Mouse (Mus musculus): Measurements from ENCODE around the gene Noxred1. TPM values are rescaled to one million over a fixed set of nuclear protein-coding genes. Genes with fewer than 3 reads are reported as not detected.

The Noxred1 gene
- total and polyA plus RNA-seq, 3 experiments = 5.1 to 10.4 (median 6.9) TPM

- TF ChIP-seq POLR2AphosphoS2 (IDR thresholded peaks at IDR 0.05; ENCODE audit: low read depth, low read length) = no peak
- TF ChIP-seq KAT2A (IDR thresholded peaks at IDR 0.05; ENCODE audit: insufficient replicate concordance, low read length) = no peak
- TF ChIP-seq E2F4 (IDR thresholded peaks at IDR 0.05; ENCODE audit: insufficient replicate concordance, low read depth, low read length) = no peak
- no peak for TF ChIP-seq CTCF (conservative IDR thresholded peaks at IDR 0.05 in 1 of 2, IDR thresholded peaks at IDR 0.05 in 1 of 2; ENCODE audit: low read depth in 2 of 2, low read length in 2 of 2)
- no peak for TF ChIP-seq CHD2 (IDR thresholded peaks at IDR 0.05; ENCODE audit: low read length)
- TF ChIP-seq RAD21 (IDR thresholded peaks at IDR 0.05; ENCODE audit: low read depth, low read length) = no peak
- no peak for TF ChIP-seq JUN (IDR thresholded peaks at IDR 0.05; ENCODE audit: insufficient read depth, low read depth, low read length)
- no peak for TF ChIP-seq MEF2A (IDR thresholded peaks at IDR 0.05; ENCODE audit: borderline replicate concordance, low read depth, low read length)
- no peak for TF ChIP-seq ETS1 (conservative IDR thresholded peaks at IDR 0.05; ENCODE audit: low read depth, low read length)
- TF ChIP-seq EP300 (IDR thresholded peaks at IDR 0.05; ENCODE audit: low read length) = no peak
- TF ChIP-seq MXI1 (IDR thresholded peaks at IDR 0.05; ENCODE audit: low read depth, low read length) = no peak
- no peak for TF ChIP-seq ZKSCAN1 (IDR thresholded peaks at IDR 0.05; ENCODE audit: borderline replicate concordance, low read depth, low read length)
- no peak for TF ChIP-seq SIN3A (IDR thresholded peaks at IDR 0.05; ENCODE audit: low read length)
- TF ChIP-seq NELFE (IDR thresholded peaks at IDR 0.05; ENCODE audit: low read depth, low read length) = no peak
- no peak for TF ChIP-seq MYC (IDR thresholded peaks at IDR 0.05; ENCODE audit: low read depth, low read length)
- TF ChIP-seq TBP (conservative IDR thresholded peaks at IDR 0.05; ENCODE audit: low read depth, low read length) = no peak
- TF ChIP-seq SMC3 (IDR thresholded peaks at IDR 0.05; ENCODE audit: low read depth, low read length) = no peak
- H3K36me3 ChIP-seq (replicated peaks in 1 of 2; ENCODE audit: control insufficient read depth in 1 of 2, insufficient read depth in 1 of 2, low read length in 1 of 2) = peaks cover 76 to 93% of the 10 kb centered on the region in 2 experiments
- no peak overlapping the region for H3K4me3 ChIP-seq (replicated peaks in 1 of 3; ENCODE audit: low read depth in 2 of 3, low read length in 2 of 3, poor library complexity in 1 of 3)
- no peak overlapping the region for H3K4me2 ChIP-seq (ENCODE audit: insufficient read depth, low read depth, poor library complexity, severe bottlenecking)
- no peaks in the 10 kb centered on the region for H3K79me2 ChIP-seq (replicated peaks; ENCODE audit: control insufficient read depth, extremely low read depth, insufficient read depth, poor library complexity, severe bottlenecking)
- DNase-seq (ENCODE audit: extremely low read depth) = no peak
- dilution Hi-C loops (cut with MboI; ENCODE audit: extremely low pct_ligation_motif_present, extremely low pct_unique_long_range_greater_than_20kb, low sequenced_read_pairs) (no loop called here), in situ Hi-C loops (cut with MboI; ENCODE audit: low pct_ligation_motif_present, low pct_unique_long_range_greater_than_20kb, low sequenced_read_pairs) (no loop called here)
- H3K4me1 ChIP-seq (ENCODE audit: control insufficient read depth in 1 of 2, insufficient read depth in 2 of 2) = peaks cover 0 to 16% of the 10 kb centered on the region in 2 experiments; a peak in 3 of 4 replicates
- H3K9me3 ChIP-seq (replicated peaks; ENCODE audit: low read length) = no peaks in the 10 kb centered on the region
- H3K27ac ChIP-seq (ENCODE audit: insufficient read depth, low read depth) = no peak overlapping the region
- H3K27me3 ChIP-seq (replicated peaks) = no peaks in the 10 kb centered on the region
- no peak overlapping the region for H3K9ac ChIP-seq (ENCODE audit: insufficient read depth, low read depth)
Measured at GRCm38 (mm10) chr12:87253878-87254277, 15.3 kb upstream of the Noxred1 start.

DNA sequence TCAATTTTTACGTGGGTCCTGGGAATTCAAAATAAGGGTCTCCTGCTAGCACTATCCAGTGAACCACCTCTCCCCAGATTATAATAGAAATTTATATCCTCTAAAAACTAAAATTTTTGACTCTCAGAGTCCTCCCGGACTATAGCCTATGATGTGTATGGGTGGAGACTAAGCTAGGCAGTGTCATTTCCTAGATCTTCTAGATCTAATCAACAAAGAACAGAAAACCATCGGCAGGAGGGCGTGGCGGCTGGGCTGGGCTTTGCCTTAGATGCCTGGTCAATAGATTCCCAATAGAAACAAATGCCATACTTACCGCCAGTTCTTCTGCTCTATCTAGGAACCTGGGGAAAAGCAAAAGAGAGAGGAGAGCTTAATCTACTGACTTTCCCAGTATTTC lies 11.6 kb upstream of the Noxred1 start:
- H3K36me3 ChIP-seq (replicated peaks in 1 of 2; ENCODE audit: control insufficient read depth in 1 of 2, insufficient read depth in 1 of 2, low read length in 1 of 2) = peaks cover 61 to 87% of the 10 kb centered on the region in 2 experiments

More for the DNA sequence above, 11.6 kb upstream of the Noxred1 start:
- TF ChIP-seq CHD2 (IDR thresholded peaks at IDR 0.05; ENCODE audit: low read length) (no peak), MXI1 (IDR thresholded peaks at IDR 0.05; ENCODE audit: low read depth, low read length) (no peak), TBP (conservative IDR thresholded peaks at IDR 0.05; ENCODE audit: low read depth, low read length) (no peak), RAD21 (IDR thresholded peaks at IDR 0.05; ENCODE audit: low read depth, low read length) (no peak), SMC3 (IDR thresholded peaks at IDR 0.05; ENCODE audit: low read depth, low read length) (no peak), IRF4 (IDR thresholded peaks at IDR 0.05; ENCODE audit: low read depth, low read length) (no peak), BHLHE40 (IDR thresholded peaks at IDR 0.05; ENCODE audit: low read depth, low read length) (no peak), USF1 (IDR thresholded peaks at IDR 0.05; ENCODE audit: low read depth, low read length) (no peak), ZC3H11A (IDR thresholded peaks at IDR 0.05; ENCODE audit: low read depth, low read length) (no peak), POLR2AphosphoS2 (IDR thresholded peaks at IDR 0.05; ENCODE audit: low read depth, low read length) (no peak), RCOR1 (conservative IDR thresholded peaks at IDR 0.05; ENCODE audit: low read depth, low read length) (no peak), MAX (IDR thresholded peaks at IDR 0.05; ENCODE audit: low read length) (no peak), E2F4 (IDR thresholded peaks at IDR 0.05; ENCODE audit: insufficient replicate concordance, low read depth, low read length) (no peak)
- Histone ChIP-seq H3K9me3 (replicated peaks; ENCODE audit: low read length) (no peaks in the 10 kb centered on the region), H3K27me3 (replicated peaks) (no peaks in the 10 kb centered on the region), H3K79me2 (replicated peaks; ENCODE audit: control insufficient read depth, extremely low read depth, insufficient read depth, poor library complexity, severe bottlenecking) (no peaks in the 10 kb centered on the region), H3K27ac (ENCODE audit: insufficient read depth, low read depth) (no peak overlapping the region), H3K4me2 (ENCODE audit: insufficient read depth, low read depth, poor library complexity, severe bottlenecking) (no peak overlapping the region), H3K4me3 (replicated peaks in 1 of 3; ENCODE audit: low read depth in 2 of 3, low read length in 2 of 3, poor library complexity in 1 of 3) (no peak overlapping the region), H3K4me1 (ENCODE audit: control insufficient read depth in 1 of 2, insufficient read depth in 2 of 2) (no peaks in the 10 kb centered on the region; a peak in 1 of 4 replicates), H3K9ac (ENCODE audit: insufficient read depth, low read depth) (no peak overlapping the region)
- dilution Hi-C loops (cut with MboI; ENCODE audit: extremely low pct_ligation_motif_present, extremely low pct_unique_long_range_greater_than_20kb, low sequenced_read_pairs) (no loop called here), in situ Hi-C loops (cut with MboI; ENCODE audit: low pct_ligation_motif_present, low pct_unique_long_range_greater_than_20kb, low sequenced_read_pairs) (no loop called here)
- no peak for DNase-seq (ENCODE audit: extremely low read depth)

Measured in CH12.LX (cell line).